Mouse (Mus musculus): Measurements from ENCODE around the gene Hmgcl. TPM values are rescaled to one million over a fixed set of nuclear protein-coding genes. Genes with fewer than 3 reads are reported as not detected.
"Not testable (repeated sequence)": the region's sequence is repeated elsewhere in the genome, so short reads cannot be mapped to it uniquely, and the experiment has no call there.

Gene Hmgcl
- polyA plus RNA-seq, 1 experiment = 10.2 TPM

GRCm38 (mm10) chr4:135935502-135935901 lies 10.7 kb upstream of the Hmgcl start:
- Histone ChIP-seq H3K4me1 (ENCODE audit: control insufficient read depth, insufficient read depth, low read length) (no peaks in the 10 kb centered on the region; the same call in 1 of the 2 replicates), H3K36me3 (ENCODE audit: control insufficient read depth, insufficient read depth, low read length) (no peaks in the 10 kb centered on the region), H3K27me3 (ENCODE audit: control insufficient read depth, insufficient read depth, low read length) (no peaks in the 10 kb centered on the region), H3K4me3 (ENCODE audit: control insufficient read depth, low read depth, low read length) (no peak overlapping the region), H3K27ac (ENCODE audit: control insufficient read depth, insufficient read depth, low read depth, low read length) (peak overlapping the region; percentile 44)
- TF ChIP-seq POLR2A (IDR thresholded peaks at IDR 0.05; ENCODE audit: control insufficient read depth, low read depth, low read length) (no peak), CTCF (IDR thresholded peaks at IDR 0.05; ENCODE audit: control insufficient read depth, insufficient read depth, insufficient replicate concordance, low read depth, low read length) (no peak)

DNA sequence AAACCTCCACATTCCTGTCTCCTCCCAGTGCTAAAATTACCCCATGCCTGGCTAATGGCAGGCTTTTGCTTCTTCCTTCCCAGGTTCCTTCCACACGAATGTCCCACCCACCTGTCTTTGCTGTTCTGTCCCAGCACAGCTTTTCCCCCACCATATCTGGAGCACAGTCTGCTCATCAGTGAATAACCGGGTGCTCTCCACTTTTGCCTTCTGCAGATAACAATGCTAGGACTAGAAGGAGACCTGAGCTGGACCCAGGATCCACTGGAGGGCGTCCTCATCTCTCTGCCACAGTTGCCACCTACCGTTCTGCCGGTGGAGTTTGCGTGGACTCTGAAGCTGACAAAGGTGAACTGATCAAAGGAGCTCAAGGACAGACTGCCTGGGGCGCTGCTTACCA lies 7.4 kb upstream of the Hmgcl start:
- no peaks in the 10 kb centered on the region for H3K36me3 ChIP-seq (ENCODE audit: control insufficient read depth, insufficient read depth, low read length)
- TF ChIP-seq POLR2A (IDR thresholded peaks at IDR 0.05; ENCODE audit: control insufficient read depth, low read depth, low read length) (no peak), CTCF (IDR thresholded peaks at IDR 0.05; ENCODE audit: control insufficient read depth, insufficient read depth, insufficient replicate concordance, low read depth, low read length) (no peak)
- H3K27me3 ChIP-seq (ENCODE audit: control insufficient read depth, insufficient read depth, low read length) = no peaks in the 10 kb centered on the region
- H3K27ac ChIP-seq (ENCODE audit: control insufficient read depth, insufficient read depth, low read depth, low read length) = no peak overlapping the region
- no peaks in the 10 kb centered on the region; the same call in 1 of the 2 replicates for H3K4me1 ChIP-seq (ENCODE audit: control insufficient read depth, insufficient read depth, low read length)
- H3K4me3 ChIP-seq (ENCODE audit: control insufficient read depth, low read depth, low read length) = no peak overlapping the region

GRCm38 (mm10) chr4:135941026-135941425 lies 5.2 kb upstream of the Hmgcl start:
- peak; percentile 35; the same call in 1 of the 2 replicates for TF ChIP-seq CTCF (IDR thresholded peaks at IDR 0.05; ENCODE audit: control insufficient read depth, insufficient read depth, insufficient replicate concordance, low read depth, low read length)
- not testable (repeated sequence) for H3K4me1 ChIP-seq (ENCODE audit: control insufficient read depth, insufficient read depth, low read length); H3K27ac ChIP-seq (ENCODE audit: control insufficient read depth, insufficient read depth, low read depth, low read length); H3K4me3 ChIP-seq (ENCODE audit: control insufficient read depth, low read depth, low read length); H3K36me3 ChIP-seq (ENCODE audit: control insufficient read depth, insufficient read depth, low read length); H3K27me3 ChIP-seq (ENCODE audit: control insufficient read depth, insufficient read depth, low read length)

DNA sequence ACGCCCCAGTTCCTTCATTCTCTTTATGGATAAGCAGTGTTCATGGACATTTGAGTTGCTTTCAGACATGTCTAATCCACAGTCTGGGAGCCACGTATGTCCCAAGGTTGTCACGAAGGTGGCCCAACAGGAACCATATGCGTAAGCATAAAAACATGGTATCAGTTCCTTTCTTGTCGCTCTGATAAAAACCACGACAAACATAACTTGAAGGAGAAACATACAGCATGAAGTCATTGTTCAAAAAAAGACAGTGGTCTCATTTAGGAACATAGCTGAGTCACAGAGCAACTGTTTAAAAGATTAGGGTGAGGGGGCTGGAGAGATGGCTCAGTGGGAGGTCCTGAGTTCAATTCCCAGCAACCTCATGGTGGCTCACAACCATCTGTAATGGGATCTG lies 4.1 kb upstream of the Hmgcl start:
- TF ChIP-seq POLR2A (IDR thresholded peaks at IDR 0.05; ENCODE audit: control insufficient read depth, low read depth, low read length) (no peak), CTCF (IDR thresholded peaks at IDR 0.05; ENCODE audit: control insufficient read depth, insufficient read depth, insufficient replicate concordance, low read depth, low read length) (no peak)

GRCm38 (mm10) chr4:135943389-135943788 lies 2.9 kb upstream of the Hmgcl start:
- Histone ChIP-seq H3K36me3 (ENCODE audit: control insufficient read depth, insufficient read depth, low read length) (no peaks in the 10 kb centered on the region), H3K27me3 (ENCODE audit: control insufficient read depth, insufficient read depth, low read length) (no peaks in the 10 kb centered on the region), H3K27ac (ENCODE audit: control insufficient read depth, insufficient read depth, low read depth, low read length) (no peak overlapping the region), H3K4me3 (ENCODE audit: control insufficient read depth, low read depth, low read length) (no peak overlapping the region), H3K4me1 (ENCODE audit: control insufficient read depth, insufficient read depth, low read length) (peaks cover 10% of the 10 kb centered on the region)
- no peak for TF ChIP-seq POLR2A (IDR thresholded peaks at IDR 0.05; ENCODE audit: control insufficient read depth, low read depth, low read length)
- no peak for TF ChIP-seq CTCF (IDR thresholded peaks at IDR 0.05; ENCODE audit: control insufficient read depth, insufficient read depth, insufficient replicate concordance, low read depth, low read length)

More for the DNA sequence above, 4.1 kb upstream of the Hmgcl start:
- H3K36me3 ChIP-seq (ENCODE audit: control insufficient read depth, insufficient read depth, low read length) = no peaks in the 10 kb centered on the region
- peaks cover 10% of the 10 kb centered on the region for H3K4me1 ChIP-seq (ENCODE audit: control insufficient read depth, insufficient read depth, low read length)
- no peaks in the 10 kb centered on the region for H3K27me3 ChIP-seq (ENCODE audit: control insufficient read depth, insufficient read depth, low read length)
- H3K27ac ChIP-seq (ENCODE audit: control insufficient read depth, insufficient read depth, low read depth, low read length) = no peak overlapping the region
- no peak overlapping the region for H3K4me3 ChIP-seq (ENCODE audit: control insufficient read depth, low read depth, low read length)

GRCm38 (mm10) chr4:135945706-135946105 lies 542 bp upstream of the Hmgcl start:
- Histone ChIP-seq H3K36me3 (ENCODE audit: control insufficient read depth, insufficient read depth, low read length) (no peaks in the 10 kb centered on the region), H3K4me1 (ENCODE audit: control insufficient read depth, insufficient read depth, low read length) (peaks cover 10% of the 10 kb centered on the region), H3K27me3 (ENCODE audit: control insufficient read depth, insufficient read depth, low read length) (no peaks in the 10 kb centered on the region), H3K27ac (ENCODE audit: control insufficient read depth, insufficient read depth, low read depth, low read length) (peak overlapping the region; percentile 47; the same call in 1 of the 2 replicates), H3K4me3 (ENCODE audit: control insufficient read depth, low read depth, low read length) (peak overlapping the region; percentile 84)
- TF ChIP-seq POLR2A (IDR thresholded peaks at IDR 0.05; ENCODE audit: control insufficient read depth, low read depth, low read length) (no peak), CTCF (IDR thresholded peaks at IDR 0.05; ENCODE audit: control insufficient read depth, insufficient read depth, insufficient replicate concordance, low read depth, low read length) (no peak)

- Histone ChIP-seq H3K27ac (ENCODE audit: control insufficient read depth, insufficient read depth, low read depth, low read length) (peak overlapping the region; percentile 59), H3K4me3 (ENCODE audit: control insufficient read depth, low read depth, low read length) (peak overlapping the region; percentile 84), H3K4me1 (ENCODE audit: control insufficient read depth, insufficient read depth, low read length) (peaks cover 10% of the 10 kb centered on the region), H3K27me3 (ENCODE audit: control insufficient read depth, insufficient read depth, low read length) (no peaks in the 10 kb centered on the region), H3K36me3 (ENCODE audit: control insufficient read depth, insufficient read depth, low read length) (no peaks in the 10 kb centered on the region)
- TF ChIP-seq POLR2A (IDR thresholded peaks at IDR 0.05; ENCODE audit: control insufficient read depth, low read depth, low read length) (no peak), CTCF (IDR thresholded peaks at IDR 0.05; ENCODE audit: control insufficient read depth, insufficient read depth, insufficient replicate concordance, low read depth, low read length) (no peak)
Observed at GRCm38 (mm10) chr4:135946659-135947301, 532 bp downstream of the Hmgcl start.

All from testis, adult 2 months (tissue).